Mouse (Mus musculus) CH12.LX (cell line): ENCODE data around the gene Hist1h2ab. TPM values are rescaled to one million over a fixed set of nuclear protein-coding genes. Genes with fewer than 3 reads are reported as not detected.

Experiments
- DNase-seq: peaks from one replicate; pipeline ENCODE4 v3.0.0-alpha.2; 2013; ENCODE audit errors: extremely low read depth
- H3K27ac ChIP-seq: 2 replicates; pipeline ENCODE4 v1.5.1; 2012; ENCODE audit warnings: low read depth, mild to moderate bottlenecking, control low read depth, moderate library complexity; ENCODE audit not compliant: insufficient read depth
- H3K27me3 ChIP-seq: replicated peaks from 2 replicates; pipeline ENCODE3; 2012; ENCODE audit warnings: inconsistent platforms
- H3K36me3 ChIP-seq, 2 experiments: replicated peaks in 1 of 2; 2 replicates each; pipeline versions ENCODE3 to v1.6.1; 2012; ENCODE audit warnings: inconsistent platforms in 1 of 2, low read length in 1 of 2, mild to moderate bottlenecking in 1 of 2, mixed read lengths in 1 of 2, moderate library complexity in 1 of 2; ENCODE audit not compliant: control insufficient read depth in 1 of 2, insufficient read depth in 1 of 2
- H3K4me1 ChIP-seq, 2 experiments: 2 replicates each; pipeline ENCODE4 v1.6.1; 2012; ENCODE audit warnings: inconsistent platforms in 1 of 2, moderate library complexity in 1 of 2; ENCODE audit not compliant: insufficient read depth in 2 of 2, control insufficient read depth in 1 of 2
- H3K4me2 ChIP-seq: 2 replicates; pipeline ENCODE4 v1.6.1; 2012; ENCODE audit warnings: low read depth, mild to moderate bottlenecking, control low read depth; ENCODE audit not compliant: poor library complexity, insufficient read depth, severe bottlenecking
- H3K4me3 ChIP-seq, 3 experiments: fragments of 150-350 bp in 1 of 3; sonication (generic) in 1 of 3; replicated peaks in 1 of 3; 2 replicates each; pipeline versions ENCODE3 to v1.5.1; 2011 to 2012; ENCODE audit warnings: low read depth in 2 of 3, low read length in 2 of 3, mild to moderate bottlenecking in 2 of 3, moderate library complexity in 2 of 3, control low read depth in 1 of 3, improper control_type of control experiment in 1 of 3, inconsistent platforms in 1 of 3, mixed read lengths in 1 of 3; ENCODE audit not compliant: poor library complexity in 1 of 3
- H3K79me2 ChIP-seq: replicated peaks from 2 replicates; pipeline ENCODE4 v1.6.1; 2012; ENCODE audit warnings: mild to moderate bottlenecking, moderate library complexity; ENCODE audit not compliant: control insufficient read depth, poor library complexity, insufficient read depth, severe bottlenecking; ENCODE audit errors: extremely low read depth
- H3K9ac ChIP-seq: 2 replicates; pipeline ENCODE4 v1.6.1; 2012; ENCODE audit warnings: low read depth, mild to moderate bottlenecking, control low read depth, moderate library complexity; ENCODE audit not compliant: insufficient read depth
- H3K9me3 ChIP-seq: replicated peaks from 2 replicates; pipeline ENCODE3; 2012; ENCODE audit warnings: low read length, inconsistent platforms, mixed read lengths
- CTCF ChIP-seq, 2 experiments: IDR thresholded peaks in 1 of 2; conservative IDR thresholded peaks in 1 of 2; 2 replicates each; pipeline ENCODE4 v1.5.1; 2011 to 2012; ENCODE audit warnings: low read depth in 2 of 2, low read length in 2 of 2, improper control_type of control experiment in 1 of 2, inconsistent platforms in 1 of 2, mild to moderate bottlenecking in 1 of 2, moderate library complexity in 1 of 2
- ELF1 ChIP-seq: IDR thresholded peaks from 2 replicates; pipeline ENCODE4 v1.6.1; 2014; ENCODE audit warnings: low read depth, mild to moderate bottlenecking, inconsistent platforms, low read length, improper control_type of control experiment
- EP300 ChIP-seq: IDR thresholded peaks from 2 replicates; pipeline ENCODE4 v1.6.1; 2011; ENCODE audit warnings: low read length, improper control_type of control experiment
- GABPA ChIP-seq: IDR thresholded peaks from 2 replicates; pipeline ENCODE4 v1.6.1; 2012; ENCODE audit warnings: low read depth, low read length, improper control_type of control experiment, inconsistent platforms; ENCODE audit not compliant: insufficient replicate concordance
- HCFC1 ChIP-seq: IDR thresholded peaks from 2 replicates; pipeline ENCODE4 v1.6.1; 2012; ENCODE audit warnings: low read depth, mild to moderate bottlenecking, inconsistent platforms, low read length, improper control_type of control experiment
- JUN ChIP-seq: IDR thresholded peaks from 2 replicates; pipeline ENCODE4 v1.6.1; 2011; ENCODE audit warnings: low read depth, mild to moderate bottlenecking, low read length, improper control_type of control experiment, moderate library complexity; ENCODE audit not compliant: insufficient read depth
- JUND ChIP-seq: conservative IDR thresholded peaks from 2 replicates; pipeline ENCODE4 v1.6.1; 2011; ENCODE audit warnings: low read depth, low read length, improper control_type of control experiment
- KAT2A ChIP-seq: IDR thresholded peaks from 2 replicates; pipeline ENCODE4 v1.6.1; 2012; ENCODE audit warnings: low read length, improper control_type of control experiment, inconsistent platforms; ENCODE audit not compliant: insufficient replicate concordance
- MAFK ChIP-seq: IDR thresholded peaks from 2 replicates; pipeline ENCODE4 v1.6.1; 2011; ENCODE audit warnings: low read length, improper control_type of control experiment; ENCODE audit not compliant: insufficient replicate concordance
- MAX ChIP-seq: IDR thresholded peaks from 2 replicates; pipeline ENCODE4 v1.6.1; 2011; ENCODE audit warnings: low read length, improper control_type of control experiment
- MAZ ChIP-seq: IDR thresholded peaks from 2 replicates; pipeline ENCODE4 v1.6.1; 2012; ENCODE audit warnings: low read depth, mild to moderate bottlenecking, inconsistent platforms, low read length, improper control_type of control experiment, moderate library complexity
- MEF2A ChIP-seq: IDR thresholded peaks from 2 replicates; pipeline ENCODE4 v1.6.1; 2014; ENCODE audit warnings: low read depth, mild to moderate bottlenecking, inconsistent platforms, low read length, improper control_type of control experiment, borderline replicate concordance
- MYC ChIP-seq: IDR thresholded peaks from 2 replicates; pipeline ENCODE4 v1.6.1; 2011; ENCODE audit warnings: low read depth, mild to moderate bottlenecking, improper control_type of control experiment, low read length
- NELFE ChIP-seq: IDR thresholded peaks from 2 replicates; pipeline ENCODE4 v1.6.1; 2011; ENCODE audit warnings: low read depth, low read length, improper control_type of control experiment
- POLR2A ChIP-seq: IDR thresholded peaks from 2 replicates; pipeline ENCODE4 v1.6.1; 2011; ENCODE audit warnings: low read depth, mild to moderate bottlenecking, improper control_type of control experiment, low read length
- SMC3 ChIP-seq: IDR thresholded peaks from 2 replicates; pipeline ENCODE4 v1.6.1; 2011; ENCODE audit warnings: low read depth, low read length, improper control_type of control experiment
- TBP ChIP-seq: conservative IDR thresholded peaks from 2 replicates; pipeline ENCODE4 v1.6.1; 2011; ENCODE audit warnings: low read depth, low read length, improper control_type of control experiment
- TCF12 ChIP-seq: IDR thresholded peaks from 2 replicates; pipeline ENCODE4 v1.6.1; 2014; ENCODE audit warnings: low read depth, mild to moderate bottlenecking, inconsistent platforms, low read length, improper control_type of control experiment
- UBTF ChIP-seq: IDR thresholded peaks from 2 replicates; pipeline ENCODE4 v1.6.1; 2012; ENCODE audit warnings: low read depth, mild to moderate bottlenecking, inconsistent platforms, low read length, improper control_type of control experiment, moderate library complexity
- USF1 ChIP-seq: IDR thresholded peaks from 2 replicates; pipeline ENCODE4 v1.6.1; 2014; ENCODE audit warnings: low read depth, mild to moderate bottlenecking, inconsistent platforms, low read length, improper control_type of control experiment
- USF2 ChIP-seq: conservative IDR thresholded peaks from 2 replicates; pipeline ENCODE4 v1.6.1; 2011; ENCODE audit warnings: low read depth, low read length, improper control_type of control experiment
- ZC3H11A ChIP-seq: IDR thresholded peaks from 2 replicates; pipeline ENCODE4 v1.6.1; 2012; ENCODE audit warnings: low read depth, mild to moderate bottlenecking, inconsistent platforms, low read length, improper control_type of control experiment
- dilution Hi-C: fragments of 300-500 bp; cut with MboI; formaldehyde crosslinking; loops from 2 replicates; pipeline ENCODE4 v1.14.3; 2020; ENCODE audit warnings: low sequenced_read_pairs; ENCODE audit not compliant: extremely low pct_unique_long_range_greater_than_20kb, extremely low pct_ligation_motif_present
- in situ Hi-C: fragments of 300-500 bp; cut with MboI; formaldehyde crosslinking; loops from 3 replicates; pipeline ENCODE4 v1.14.3; 2019; ENCODE audit warnings: low sequenced_read_pairs, low pct_ligation_motif_present, low pct_unique_long_range_greater_than_20kb, mixed read lengths
- polyA plus RNA-seq: library from polyadenylated mRNA; unstranded; fragments of >175 nt; gene quantifications from 2 replicates; pipeline ENCODE4 v1.2.1, GENCODE M21; 2012; ENCODE audit warnings: low read depth; ENCODE audit not compliant: insufficient read length
- total RNA-seq, 2 experiments: library from RNA; depleted of rRNA; stranded (reverse); fragments of 300-350 nt in 1 of 2; fragments of >200 nt in 1 of 2; gene quantifications; 2 replicates each; pipeline ENCODE4 v1.2.3; 2012 to 2014

The Hist1h2ab gene
- total and polyA plus RNA-seq, 3 experiments: 2.9 to 2,243 (median 32.6) TPM

- Histone ChIP-seq H3K9ac (no peak overlapping the region), H3K4me2 (no peak overlapping the region), H3K79me2 (no peaks in the 10 kb centered on the region), H3K36me3 (no peaks in the 10 kb centered on the region), H3K27me3 (no peaks in the 10 kb centered on the region), H3K27ac (no peak overlapping the region), H3K4me3 (no peak overlapping the region), H3K4me1 (peaks cover 0 to 5% of the 10 kb centered on the region in 2 experiments; a peak in 1 of 4 replicates), H3K9me3 (no peaks in the 10 kb centered on the region)
- dilution Hi-C loops: no loop called here
- no peak for TF ChIP-seq TCF12
- no peak for TF ChIP-seq EP300
- no peak for TF ChIP-seq JUN
- TF ChIP-seq ELF1: no peak
- TF ChIP-seq CTCF (conservative IDR thresholded peaks at IDR 0.05 in 1 of 2, IDR thresholded peaks at IDR 0.05 in 1 of 2; ENCODE audit: low read depth in 2 of 2, low read length in 2 of 2): no peak
- DNase-seq: no peak
- in situ Hi-C loops: loop anchor here (25.0 kb wide), 1 partner anchor 1735 kb away; the partner anchor contains the start of genes Hist1h2ag, Hist1h2ah, Hist1h2bj and Hist1h2bk
These were observed 21.8 kb downstream of the Hist1h2ab start for GRCm38 (mm10) chr13:23772561-23773313.

GRCm38 (mm10) chr13:23778339-23778738, 27.4 kb downstream of the Hist1h2ab start:
- Histone ChIP-seq H3K4me3 (no peak overlapping the region), H3K4me2 (no peak overlapping the region), H3K36me3 (no peaks in the 10 kb centered on the region), H3K9me3 (no peaks in the 10 kb centered on the region), H3K79me2 (no peaks in the 10 kb centered on the region), H3K27ac (no peak overlapping the region), H3K27me3 (no peaks in the 10 kb centered on the region), H3K9ac (no peak overlapping the region), H3K4me1 (no peaks in the 10 kb centered on the region; a peak in 1 of 4 replicates)
- TF ChIP-seq ZC3H11A (no peak), JUND (no peak), JUN (no peak), MYC (no peak), USF2 (no peak)
- DNase-seq: no peak
- in situ Hi-C loops (no loop called here), dilution Hi-C loops (no loop called here)

GRCm38 (mm10) chr13:23779025-23779424, 28.1 kb downstream of the Hist1h2ab start:
- TF ChIP-seq ZC3H11A (no peak), SMC3 (no peak), JUN (no peak), UBTF (no peak), GABPA (no peak), USF1 (no peak), TBP (no peak), KAT2A (no peak), CTCF (conservative IDR thresholded peaks at IDR 0.05 in 1 of 2, IDR thresholded peaks at IDR 0.05 in 1 of 2; ENCODE audit: low read depth in 2 of 2, low read length in 2 of 2) (no peak), MAFK (no peak), MAZ (no peak), HCFC1 (no peak), MEF2A (no peak), POLR2A (no peak), MAX (no peak), NELFE (no peak), ELF1 (no peak), TCF12 (no peak)
- TF ChIP-seq, all 38 proteins: peak for 0
- dilution Hi-C loops (no loop called here), in situ Hi-C loops (no loop called here)
- Histone ChIP-seq H3K27me3 (no peaks in the 10 kb centered on the region), H3K4me3 (no peak overlapping the region), H3K4me1 (no peaks in the 10 kb centered on the region; a peak in 1 of 4 replicates), H3K27ac (no peak overlapping the region), H3K4me2 (no peak overlapping the region), H3K9me3 (no peaks in the 10 kb centered on the region), H3K36me3 (no peaks in the 10 kb centered on the region), H3K9ac (no peak overlapping the region), H3K79me2 (no peaks in the 10 kb centered on the region)
- no peak for DNase-seq
